Mouse (Mus musculus): ENCODE data around the gene Sost.
A peak's percentile ranks its signal among the peaks of the same experiment; 100 is the strongest.

Gene Sost

GRCm38 (mm10) chr11:101946525-101946924 is 20.3 kb downstream of the Sost start:
- peak; percentile 73 for DNase-seq (ENCODE audit: low spot score)

- no peak for DNase-seq (ENCODE audit: low spot score)
Observed at GRCm38 (mm10) chr11:101943055-101943454, 23.8 kb downstream of the Sost start.

GRCm38 (mm10) chr11:101937108-101937507 is 29.7 kb downstream of the Sost start:
- peak; percentile 58 for DNase-seq (ENCODE audit: low spot score)

DNA sequence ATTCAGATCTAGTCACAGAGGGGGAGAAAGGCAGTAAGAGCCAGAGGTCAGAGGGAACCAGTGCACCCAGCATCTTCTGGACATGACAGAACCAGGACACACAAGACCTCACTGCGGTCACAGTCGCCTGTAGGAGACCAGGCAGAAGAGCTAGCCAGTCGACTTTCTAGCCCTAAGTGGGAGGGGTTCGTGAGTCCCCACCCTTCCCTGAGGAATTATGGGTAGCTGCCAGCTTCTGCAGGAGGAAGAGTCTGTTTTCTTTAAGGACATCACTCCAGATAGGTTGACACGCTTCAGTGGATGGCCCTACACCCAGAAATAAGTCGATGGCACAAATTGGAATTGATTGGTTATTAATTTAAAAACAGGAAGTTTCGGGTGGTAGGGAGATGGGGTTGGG is 30.4 kb downstream of the Sost start:
- DNase-seq (ENCODE audit: low spot score): peak; percentile 49

GRCm38 (mm10) chr11:101935743-101936142 is 31.1 kb downstream of the Sost start:
- DNase-seq (ENCODE audit: low spot score): no peak

- no peak for DNase-seq (ENCODE audit: low spot score)
Observed at GRCm38 (mm10) chr11:101931978-101932377, 34.8 kb downstream of the Sost start.

DNA sequence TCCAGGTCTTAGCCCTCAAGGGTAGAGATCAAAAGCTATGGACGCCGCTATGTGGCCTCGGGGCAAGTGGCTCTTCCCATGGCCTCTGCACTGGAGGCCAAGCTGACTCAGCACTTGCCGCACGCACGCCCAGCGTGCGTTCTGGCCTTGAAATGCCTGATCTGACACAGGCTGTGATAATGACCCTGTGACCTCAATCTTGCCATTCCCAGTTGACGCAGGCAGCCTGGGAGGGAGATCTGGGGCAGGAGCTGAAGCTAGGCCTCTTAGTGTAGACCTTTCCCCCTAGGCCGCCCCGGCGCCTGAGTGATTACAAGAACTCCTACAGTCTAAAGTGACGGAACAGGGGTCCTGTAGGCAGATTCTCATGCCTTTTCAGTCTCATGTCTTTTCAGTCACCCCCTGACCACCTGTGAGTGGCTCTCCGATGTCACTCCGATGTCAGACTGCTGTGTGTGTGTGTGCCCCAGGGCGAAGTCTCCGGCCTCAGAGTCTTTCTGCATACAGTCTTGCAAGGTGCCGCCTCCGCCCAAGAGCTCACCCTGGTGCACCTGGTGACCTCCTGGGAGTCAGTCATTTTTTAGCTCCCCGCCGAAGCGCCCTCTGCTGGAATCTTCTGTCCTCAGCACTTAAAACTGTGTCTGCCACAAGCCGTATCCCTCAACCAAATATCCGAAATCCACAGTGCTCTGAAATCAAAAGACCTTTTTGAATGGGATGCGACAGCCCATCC is 38.6 kb downstream of the Sost start:
- DNase-seq (ENCODE audit: low spot score): peak; percentile 74

GRCm38 (mm10) chr11:101926951-101927589 is 39.7 kb downstream of the Sost start:
- no peak for DNase-seq (ENCODE audit: low spot score)

- no peak for DNase-seq (ENCODE audit: low spot score)
Observed at GRCm38 (mm10) chr11:101925636-101926035, 41.2 kb downstream of the Sost start.

GRCm38 (mm10) chr11:101924441-101924976 is 42.3 kb downstream of the Sost start:
- no peak for DNase-seq (ENCODE audit: low spot score)

DNA sequence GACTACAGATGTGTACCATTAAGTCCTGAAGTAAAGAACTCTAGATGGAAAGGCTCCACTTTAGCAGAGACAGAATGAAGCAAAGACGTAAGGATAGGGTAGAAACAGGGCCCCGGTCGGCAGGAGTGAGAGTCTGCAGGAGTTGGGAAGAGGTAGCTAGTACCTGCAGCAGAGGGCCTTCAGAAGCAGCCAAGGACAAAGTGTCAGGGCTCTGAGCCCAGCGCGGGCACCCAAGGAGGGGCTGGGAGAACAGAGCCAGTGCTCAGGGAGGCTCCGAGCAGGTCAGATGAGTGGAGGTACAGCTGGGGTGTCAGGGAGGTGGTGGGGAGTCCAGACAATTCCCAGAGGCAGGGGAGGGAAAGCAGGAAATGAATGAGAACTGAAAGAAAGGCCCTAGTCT is 42.8 kb downstream of the Sost start:
- DNase-seq (ENCODE audit: low spot score): no peak

- DNase-seq (ENCODE audit: low spot score): no peak
Observed at GRCm38 (mm10) chr11:101921361-101921952, 45.4 kb downstream of the Sost start.

DNA sequence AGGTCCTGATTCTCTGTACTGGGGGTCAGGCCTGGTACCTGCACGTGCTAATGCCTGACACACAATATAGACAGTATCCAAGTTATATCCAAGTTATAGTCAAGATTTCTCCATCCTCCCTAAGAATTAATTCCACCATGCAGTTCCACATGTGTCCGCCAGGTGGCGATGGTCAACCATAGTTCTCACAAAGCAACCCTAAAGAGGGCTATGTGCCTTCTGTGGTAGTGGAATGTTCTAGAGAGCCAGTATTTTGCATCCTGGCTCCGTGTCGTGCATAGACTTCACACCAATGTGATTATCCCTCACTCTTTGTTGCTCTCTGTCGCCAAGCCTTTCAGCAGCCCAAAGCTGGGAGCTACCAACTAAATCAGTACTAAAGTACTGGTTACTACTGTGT is 47.2 kb downstream of the Sost start:
- DNase-seq (ENCODE audit: low spot score): peak; percentile 92

- no peak for DNase-seq (ENCODE audit: low spot score)
Observed at GRCm38 (mm10) chr11:101918609-101919008, 48.2 kb downstream of the Sost start.

GRCm38 (mm10) chr11:101916772-101917171 is 50.0 kb downstream of the Sost start:
- DNase-seq (ENCODE audit: low spot score): peak; percentile 45

GRCm38 (mm10) chr11:101913591-101913990 is 53.2 kb downstream of the Sost start:
- no peak for DNase-seq (ENCODE audit: low spot score)

Data from retina, embryonic 14.5 days (tissue).